Mouse (Mus musculus) embryonic facial prominence, embryonic 14.5 days (tissue): ENCODE measurements at regions not wholly inside any gene's neighbourhood (a gene's known extent, or its start where the extent isn't known, plus 50 kb on each side); places are given as distances from the start of the nearest gene placed in this dataset.
A peak's percentile ranks its signal among the peaks of the same experiment; 100 is the strongest.

Source experiments
- ATAC-seq: fragments of 200-750 bp; cut with Nextera tagmentation; 2 replicates; pipeline ENCODE4 v1.8.0; 2017; ENCODE audit warnings: low read depth, moderate number of reproducible peaks, moderate TSS enrichment
- DNase-seq: peaks from one replicate; pipeline ENCODE4 v3.0.0-alpha.2; 2015; ENCODE audit warnings: low spot score
- H3K27ac ChIP-seq: fragments of 300-500 bp; sonication (generic); replicated peaks from 2 replicates; pipeline ENCODE4 v1.5.1; 2014; ENCODE audit warnings: low read depth, mild to moderate bottlenecking, low read length, moderate library complexity
- H3K27me3 ChIP-seq: fragments of 300-500 bp; sonication (generic); replicated peaks from 2 replicates; pipeline ENCODE4 v1.6.1; 2014; ENCODE audit warnings: low read length; ENCODE audit not compliant: control insufficient read depth, insufficient read depth
- H3K36me3 ChIP-seq: fragments of 300-500 bp; sonication (generic); 2 replicates; pipeline ENCODE4 v1.6.1; 2014; ENCODE audit warnings: low read length, mixed read lengths; ENCODE audit not compliant: control insufficient read depth, insufficient read depth
- H3K4me1 ChIP-seq: fragments of 300-500 bp; sonication (generic); 2 replicates; pipeline ENCODE4 v1.6.1; 2014; ENCODE audit warnings: antibody characterized with exemption, low read length; ENCODE audit not compliant: control insufficient read depth, insufficient read depth
- H3K4me2 ChIP-seq: fragments of 300-500 bp; sonication (generic); 2 replicates; pipeline ENCODE4 v1.6.1; 2014; ENCODE audit warnings: low read depth, mild to moderate bottlenecking, low read length, moderate library complexity, mixed read lengths
- H3K4me3 ChIP-seq: fragments of 300-500 bp; sonication (generic); 2 replicates; pipeline ENCODE4 v1.5.1; 2014; ENCODE audit warnings: low read depth, mild to moderate bottlenecking, low read length
- H3K9ac ChIP-seq: fragments of 300-500 bp; sonication (generic); 2 replicates; pipeline ENCODE4 v1.6.1; 2014; ENCODE audit warnings: low read depth, mild to moderate bottlenecking, low read length, moderate library complexity, mixed read lengths
- H3K9me3 ChIP-seq: fragments of 300-500 bp; sonication (generic); 2 replicates; pipeline ENCODE4 v1.6.1; 2016; ENCODE audit warnings: low read length; ENCODE audit not compliant: control insufficient read depth
- WGBS: fragments of 180-500 bp; shearing (Covaris S2); extraction: QIAGEN DNeasy Blood & Tissue Kit; methylation state at CpG from one replicate; pipeline ENCODE4 v1.1.7; 2014; 5-methylcytosine and 5-hydroxymethylcytosine counted together

GRCm38 (mm10) chr3:43155643-43156042, 1413.2 kb downstream of the D3Ertd751e start:
- 40% methylated on average over 2 of the region's 2 CpGs for WGBS
- Histone ChIP-seq H3K36me3 (no peaks in the 10 kb centered on the region), H3K4me3 (no peak overlapping the region), H3K4me1 (no peaks in the 10 kb centered on the region), H3K27ac (no peak overlapping the region), H3K9me3 (no peaks in the 10 kb centered on the region), H3K9ac (no peak overlapping the region), H3K4me2 (no peak overlapping the region), H3K27me3 (no peaks in the 10 kb centered on the region)
- no peak for DNase-seq
- no peak for ATAC-seq

- H3K4me3 ChIP-seq, result no peak overlapping the region
- H3K9me3 ChIP-seq, result no peaks in the 10 kb centered on the region
- no peak overlapping the region for H3K27ac ChIP-seq
- no peaks in the 10 kb centered on the region for H3K36me3 ChIP-seq
- no peak for DNase-seq
- H3K4me1 ChIP-seq, result no peaks in the 10 kb centered on the region
- 89% methylated on average over 1 of the region's 1 CpGs for WGBS
- no peaks in the 10 kb centered on the region for H3K27me3 ChIP-seq
- no peak overlapping the region for H3K9ac ChIP-seq
- H3K4me2 ChIP-seq, result no peak overlapping the region
- ATAC-seq, result no peak
Observed at GRCm38 (mm10) chr3:43160530-43160929, 1418.1 kb downstream of the D3Ertd751e start.

- Histone ChIP-seq H3K27me3 (no peaks in the 10 kb centered on the region), H3K36me3 (no peaks in the 10 kb centered on the region), H3K9me3 (0 out of 2 replicates have a peak, but pooled peaks cover 3% of the 10 kb centered on the region), H3K4me3 (no peak overlapping the region), H3K9ac (no peak overlapping the region), H3K27ac (no peak overlapping the region), H3K4me2 (no peak overlapping the region), H3K4me1 (no peaks in the 10 kb centered on the region)
- DNase-seq, result no peak
- no peak for ATAC-seq
Observed at GRCm38 (mm10) chr3:43182785-43183184, 1440.4 kb downstream of the D3Ertd751e start.

- no peaks in the 10 kb centered on the region for H3K27me3 ChIP-seq
- H3K4me3 ChIP-seq, result no peak overlapping the region
- ATAC-seq (no peak), DNase-seq (peak; percentile 63)
- no peak overlapping the region for H3K4me2 ChIP-seq
- no peak overlapping the region for H3K9ac ChIP-seq
- H3K9me3 ChIP-seq, result no peaks in the 10 kb centered on the region
- H3K36me3 ChIP-seq, result no peaks in the 10 kb centered on the region
- H3K27ac ChIP-seq, result no peak overlapping the region
- no peaks in the 10 kb centered on the region for H3K4me1 ChIP-seq
Observed at GRCm38 (mm10) chr3:43199891-43200290, 1457.5 kb downstream of the D3Ertd751e start.

GRCm38 (mm10) chr3:43209646-43210045, 1467.2 kb downstream of the D3Ertd751e start:
- 80% methylated on average over 4 of the region's 4 CpGs for WGBS
- Histone ChIP-seq H3K27me3 (no peaks in the 10 kb centered on the region), H3K4me3 (no peak overlapping the region), H3K27ac (no peak overlapping the region), H3K4me2 (no peak overlapping the region), H3K9ac (no peak overlapping the region), H3K9me3 (no peaks in the 10 kb centered on the region), H3K36me3 (no peaks in the 10 kb centered on the region), H3K4me1 (no peaks in the 10 kb centered on the region)
- DNase-seq (peak; percentile 2), ATAC-seq (no peak)

GRCm38 (mm10) chr3:43218726-43219125, 1476.3 kb downstream of the D3Ertd751e start:
- DNase-seq (no peak), ATAC-seq (no peak)
- Histone ChIP-seq H3K27ac (no peak overlapping the region), H3K9me3 (no peaks in the 10 kb centered on the region), H3K4me2 (no peak overlapping the region), H3K36me3 (no peaks in the 10 kb centered on the region), H3K9ac (no peak overlapping the region), H3K4me1 (no peaks in the 10 kb centered on the region), H3K4me3 (no peak overlapping the region), H3K27me3 (no peaks in the 10 kb centered on the region)

- no peak overlapping the region for H3K9ac ChIP-seq
- no peaks in the 10 kb centered on the region for H3K4me1 ChIP-seq
- peak; percentile 2 for DNase-seq
- no peak overlapping the region for H3K27ac ChIP-seq
- no peak for ATAC-seq
- H3K36me3 ChIP-seq, result no peaks in the 10 kb centered on the region
- H3K4me2 ChIP-seq, result no peak overlapping the region
- no peaks in the 10 kb centered on the region for H3K9me3 ChIP-seq
- no peak overlapping the region for H3K4me3 ChIP-seq
- WGBS, result 40% methylated on average over 1 of the region's 1 CpGs
- H3K27me3 ChIP-seq, result no peaks in the 10 kb centered on the region
Observed at GRCm38 (mm10) chr3:43246639-43247038, 1504.2 kb downstream of the D3Ertd751e start.
